23 mouse cellular contexts compared by ENCODE assay signal in the genomic region with DNA sequence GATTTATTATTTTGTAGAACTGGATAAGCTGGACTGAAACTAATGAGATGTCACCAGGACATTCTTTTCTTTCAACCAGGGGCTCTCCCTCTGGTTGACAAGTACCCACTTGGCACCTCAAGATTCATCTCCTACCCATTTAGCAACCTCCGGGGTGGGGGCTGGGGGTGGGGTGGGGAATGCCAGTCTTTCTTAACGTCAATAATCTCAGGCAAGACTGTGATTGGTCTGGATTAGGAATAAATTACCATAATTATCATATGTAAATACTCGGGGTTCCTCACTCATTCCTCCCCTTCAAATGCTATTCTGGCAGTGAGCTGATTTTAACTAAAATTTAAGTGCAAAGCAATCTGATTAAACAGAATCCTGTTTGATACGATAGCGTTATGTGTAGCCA. TPM values are rescaled to one million over a fixed set of nuclear protein-coding genes. Genes with fewer than 3 reads are reported as not detected.
A peak's percentile ranks its signal among the peaks of the same experiment; 100 is the strongest.
DNase-seq lines count a peak whose midpoint lies in the region; ATAC-seq lines count a peak whose summit lies in the region.
"Had no signal": no experiment of that assay in that cellular context is flagged by ENCODE, and none has a peak within 500 bp of the region (broad histone marks: within the 10 kb centered on the region; RNA-seq: fewer than 3 reads in every experiment).

No protein-coding gene starts in this region.

- no peak overlapping the region for H3K9ac ChIP-seq in forebrain, embryonic 14.5 days (ENCODE audit: low read length)
- H3K9ac ChIP-seq: hindbrain, embryonic 12.5 days had no signal

- 0 out of 2 replicates have a peak, but pooled peaks cover 4% of the 10 kb centered on the region for H3K4me1 ChIP-seq in forebrain, embryonic 14.5 days (ENCODE audit: control insufficient read depth, insufficient read depth, low read length)
- no peaks in the 10 kb centered on the region for H3K4me1 ChIP-seq in forebrain, embryonic 10.5 days
- no peaks in the 10 kb centered on the region for H3K4me1 ChIP-seq in heart, embryonic 10.5 days
- H3K4me1 ChIP-seq: hindbrain, embryonic 12.5 days had no signal

- H3K27me3 ChIP-seq in forebrain, embryonic 14.5 days (replicated peaks; ENCODE audit: control insufficient read depth, insufficient read depth, low read length) = no peaks in the 10 kb centered on the region
- H3K27me3 ChIP-seq in forebrain, embryonic 10.5 days (ENCODE audit: poor library complexity, severe bottlenecking) = no peaks in the 10 kb centered on the region
- no peaks in the 10 kb centered on the region for H3K27me3 ChIP-seq in heart, embryonic 10.5 days (ENCODE audit: insufficient read depth, poor library complexity, severe bottlenecking)
- H3K27me3 ChIP-seq: hindbrain, embryonic 12.5 days had no signal

- DNase-seq in forebrain, embryonic 14.5 days (ENCODE audit: low spot score) = no peak
- DNase-seq in forebrain, embryonic 10.5 days (ENCODE audit: extremely low spot score, low spot score) = no peak
- peak; percentile 23 for DNase-seq in heart, adult 11 months
- no peak for DNase-seq in heart, embryonic 10.5 days (ENCODE audit: low spot score)
- DNase-seq in ES-CJ7 (ENCODE audit: low read depth, low spot score) = peak; percentile 3
- peak; percentile 14 for DNase-seq in MN1 (ENCODE audit: low spot score)
- no peak for DNase-seq in spleen, postnatal 10 days (ENCODE audit: low spot score in 2 of 2)
- DNase-seq in layer of hippocampus, adult 9-11 months = no peak
- DNase-seq: adrenal gland, postnatal 10 days; adrenal gland, postnatal 36 days; B cell, adult 2 months; cerebellum, adult 18-20 months; cerebellum, adult 9-10 months; cerebellum, postnatal 14 days; gastrocnemius, postnatal 25 days; heart, adult 2 months; kidney, adult 18-20 months; kidney, adult 9 months had no signal

- H3K4me2 ChIP-seq in forebrain, embryonic 14.5 days (ENCODE audit: low read length) = no peak overlapping the region
- H3K4me2 ChIP-seq: heart, embryonic 11.5 days; hindbrain, embryonic 12.5 days had no signal

- no peaks in the 10 kb centered on the region for H3K9me3 ChIP-seq in forebrain, embryonic 14.5 days (replicated peaks; ENCODE audit: control insufficient read depth, low read length)
- H3K9me3 ChIP-seq in forebrain, embryonic 10.5 days = no peaks in the 10 kb centered on the region
- no peaks in the 10 kb centered on the region for H3K9me3 ChIP-seq in heart, embryonic 10.5 days
- H3K9me3 ChIP-seq: hindbrain, embryonic 12.5 days had no signal

- no peak overlapping the region for H3K27ac ChIP-seq in forebrain, embryonic 14.5 days (ENCODE audit: low read depth, low read length)
- H3K27ac ChIP-seq in forebrain, embryonic 10.5 days = no peak overlapping the region
- no peak overlapping the region for H3K27ac ChIP-seq in heart, embryonic 10.5 days
- H3K27ac ChIP-seq: heart, adult 2 months; hindbrain, embryonic 12.5 days; hindbrain, postnatal 0 days had no signal

- ATAC-seq in forebrain, embryonic 14.5 days = peak; percentile 60
- ATAC-seq: hindbrain, postnatal 0 days; inflammation-experienced regulatory T-cells, adult 6 months; intestine, embryonic 16.5 days had no signal

- H3K36me3 ChIP-seq in forebrain, embryonic 14.5 days (ENCODE audit: control insufficient read depth, insufficient read depth, low read length) = no peaks in the 10 kb centered on the region
- no peaks in the 10 kb centered on the region for H3K36me3 ChIP-seq in forebrain, embryonic 10.5 days (replicated peaks)
- H3K36me3 ChIP-seq in heart, embryonic 10.5 days = no peaks in the 10 kb centered on the region
- H3K36me3 ChIP-seq: hindbrain, embryonic 12.5 days had no signal

- H3K4me3 ChIP-seq in forebrain, embryonic 14.5 days (ENCODE audit: low read depth, low read length) = no peak overlapping the region
- no peak overlapping the region for H3K4me3 ChIP-seq in forebrain, embryonic 10.5 days
- no peak overlapping the region for H3K4me3 ChIP-seq in heart, embryonic 10.5 days
- H3K4me3 ChIP-seq: heart, adult 2 months; hindbrain, embryonic 12.5 days had no signal

- WGBS in forebrain, embryonic 14.5 days = 47% methylated on average over 5 of the region's 5 CpGs
- WGBS in forebrain, embryonic 10.5 days = 75% methylated on average over 5 of the region's 5 CpGs
- WGBS in heart, embryonic 10.5 days = 58% methylated on average over 5 of the region's 5 CpGs

RNA-seq across cellular contexts. Expression of gene Fam129a, which starts 7.6 kb away (rescaled TPM):
- polyA plus RNA-seq in forebrain, embryonic 14.5 days (2014; fragmentation: Nextera tagmentation; extraction: Ambion mirVana) = 0.33 TPM in 2 replicates
- 0.46 and 0.59 TPM in 2 replicates for polyA plus RNA-seq in forebrain, embryonic 10.5 days (2016; fragmentation: Nextera tagmentation; extraction: Ambion mirVana)
- 2.0 and 5.6 TPM in 2 replicates for polyA plus RNA-seq in heart, embryonic 10.5 days (2016; fragmentation: Nextera tagmentation; extraction: Ambion mirVana)

Comparison
In these comparisons a context has a peak if more than half of its experiments do, and no peak if none do; other contexts are left out.
1. DNase-seq: peak in heart, adult 11 months (single experiment), ES-CJ7 (single experiment) and MN1 (single experiment); none in forebrain, embryonic 14.5 days (single experiment), forebrain, embryonic 10.5 days (single experiment), heart, embryonic 10.5 days (single experiment), spleen, postnatal 10 days (0 of 2) and layer of hippocampus, adult 9-11 months (single experiment).